Mouse (Mus musculus) hindbrain, embryonic 13.5 days (tissue): ENCODE data around the gene Frmd8. TPM values are rescaled to one million over a fixed set of nuclear protein-coding genes. Genes with fewer than 3 reads are reported as not detected.

ENCODE experiments used
- ATAC-seq: fragments of 200-750 bp; cut with Nextera tagmentation; 2 replicates; pipeline ENCODE4 v1.8.0; 2017; ENCODE audit warnings: moderate TSS enrichment; ENCODE audit not compliant: low FRiP score
- H3K27ac ChIP-seq: fragments of 300-500 bp; sonication (generic); 2 replicates; pipeline ENCODE4 v1.5.1; 2015; ENCODE audit warnings: inconsistent platforms, mild to moderate bottlenecking, moderate library complexity
- H3K27me3 ChIP-seq: fragments of 300-500 bp; sonication (generic); 2 replicates; pipeline ENCODE4 v1.6.1; 2015; ENCODE audit warnings: mild to moderate bottlenecking, inconsistent platforms
- H3K36me3 ChIP-seq: fragments of 300-500 bp; sonication (generic); 2 replicates; pipeline ENCODE4 v1.6.1; 2015; ENCODE audit warnings: mild to moderate bottlenecking, inconsistent platforms
- H3K4me1 ChIP-seq: fragments of 300-500 bp; sonication (generic); replicated peaks from 2 replicates; pipeline ENCODE4 v1.6.1; 2015; ENCODE audit warnings: inconsistent platforms
- H3K4me2 ChIP-seq: fragments of 300-500 bp; sonication (generic); 2 replicates; pipeline ENCODE4 v1.6.1; 2015; ENCODE audit warnings: inconsistent platforms, mild to moderate bottlenecking, moderate library complexity
- H3K4me3 ChIP-seq: fragments of 300-500 bp; sonication (generic); 2 replicates; pipeline ENCODE4 v1.5.1; 2015; ENCODE audit warnings: mild to moderate bottlenecking, inconsistent platforms
- H3K9ac ChIP-seq: fragments of 300-500 bp; sonication (generic); 2 replicates; pipeline ENCODE4 v1.6.1; 2015; ENCODE audit warnings: mild to moderate bottlenecking, inconsistent platforms
- H3K9me3 ChIP-seq: fragments of 300-500 bp; sonication (generic); 2 replicates; pipeline ENCODE4 v1.6.1; 2016; ENCODE audit warnings: inconsistent platforms
- WGBS: fragments of 180-500 bp; shearing (Covaris S2); methylation state at CpG from one replicate; pipeline ENCODE4 v1.1.7; 2015; 5-methylcytosine and 5-hydroxymethylcytosine counted together
- polyA plus RNA-seq: library from polyadenylated mRNA; unstranded; fragments of >200 nt; fragmentation: Nextera tagmentation; extraction: Ambion mirVana; gene quantifications from 2 replicates; pipeline ENCODE4 v1.2.1, GENCODE M21; 2015

The Frmd8 gene
- polyA plus RNA-seq, 1 experiment from 2014 or later, result 19.3 TPM

GRCm38 (mm10) chr19:5811771-5812504 lies 63.1 kb downstream of the Frmd8 start:
- H3K27me3 ChIP-seq, result no peaks in the 10 kb centered on the region
- no peaks in the 10 kb centered on the region for H3K36me3 ChIP-seq
- H3K9me3 ChIP-seq, result no peaks in the 10 kb centered on the region
- H3K27ac ChIP-seq, result peak overlapping the region; percentile 97
- peak; percentile 94 for ATAC-seq
- no peak overlapping the region for H3K4me3 ChIP-seq
- 36% methylated on average over 7 of the region's 7 CpGs for WGBS
- peaks cover 59% of the 10 kb centered on the region for H3K4me1 ChIP-seq
- H3K9ac ChIP-seq, result peak overlapping the region; percentile 43; the same call in 1 of the 2 replicates
- peak overlapping the region; percentile 36 for H3K4me2 ChIP-seq

GRCm38 (mm10) chr19:5810840-5811563 lies 64.1 kb downstream of the Frmd8 start:
- H3K9me3 ChIP-seq, result no peaks in the 10 kb centered on the region
- H3K4me3 ChIP-seq, result no peak overlapping the region
- H3K27ac ChIP-seq, result peak overlapping the region; percentile 97
- no peak overlapping the region; the same call in 1 of the 2 replicates for H3K4me2 ChIP-seq
- H3K4me1 ChIP-seq, result peaks cover 68% of the 10 kb centered on the region
- no peak for ATAC-seq
- peak overlapping the region; percentile 3; the same call in 1 of the 2 replicates for H3K9ac ChIP-seq
- no peaks in the 10 kb centered on the region for H3K36me3 ChIP-seq
- 71% methylated on average over 9 of the region's 9 CpGs for WGBS
- no peaks in the 10 kb centered on the region for H3K27me3 ChIP-seq

- H3K27ac ChIP-seq, result peak overlapping the region; percentile 97
- H3K36me3 ChIP-seq, result no peaks in the 10 kb centered on the region
- H3K4me3 ChIP-seq, result no peak overlapping the region
- ATAC-seq, result no peak
- peak overlapping the region; percentile 3; the same call in 1 of the 2 replicates for H3K9ac ChIP-seq
- H3K4me1 ChIP-seq, result peaks cover 73% of the 10 kb centered on the region
- H3K4me2 ChIP-seq, result no peak overlapping the region
- WGBS, result 43% methylated on average over 11 of the region's 11 CpGs
- H3K9me3 ChIP-seq, result no peaks in the 10 kb centered on the region
- H3K27me3 ChIP-seq, result no peaks in the 10 kb centered on the region
Observed at GRCm38 (mm10) chr19:5810103-5810839, 64.8 kb downstream of the Frmd8 start.

- Histone ChIP-seq H3K4me1 (peaks cover 78% of the 10 kb centered on the region), H3K27ac (peak overlapping the region; percentile 97), H3K9me3 (no peaks in the 10 kb centered on the region), H3K36me3 (no peaks in the 10 kb centered on the region), H3K9ac (no peak overlapping the region), H3K27me3 (no peaks in the 10 kb centered on the region), H3K4me2 (no peak overlapping the region), H3K4me3 (no peak overlapping the region)
- no peak for ATAC-seq
- 55% methylated on average over 7 of the region's 7 CpGs for WGBS
Observed at GRCm38 (mm10) chr19:5809712-5810089, 65.4 kb downstream of the Frmd8 start.

- Histone ChIP-seq H3K9me3 (no peaks in the 10 kb centered on the region), H3K27ac (peak overlapping the region; percentile 97), H3K4me1 (peaks cover 83% of the 10 kb centered on the region), H3K36me3 (no peaks in the 10 kb centered on the region), H3K4me2 (no peak overlapping the region), H3K9ac (no peak overlapping the region), H3K27me3 (no peaks in the 10 kb centered on the region), H3K4me3 (no peak overlapping the region)
- WGBS, result 65% methylated on average over 14 of the region's 14 CpGs
- no peak for ATAC-seq
Observed at GRCm38 (mm10) chr19:5808955-5809711, 65.9 kb downstream of the Frmd8 start.

- Histone ChIP-seq H3K9me3 (no peaks in the 10 kb centered on the region), H3K27me3 (no peaks in the 10 kb centered on the region), H3K4me1 (peaks cover 82% of the 10 kb centered on the region), H3K36me3 (no peaks in the 10 kb centered on the region), H3K4me3 (no peak overlapping the region), H3K27ac (no peak overlapping the region), H3K9ac (no peak overlapping the region), H3K4me2 (no peak overlapping the region)
- 61% methylated on average over 3 of the region's 3 CpGs for WGBS
- no peak for ATAC-seq
Observed at GRCm38 (mm10) chr19:5807740-5808139, 67.3 kb downstream of the Frmd8 start.

GRCm38 (mm10) chr19:5806809-5807205 lies 68.3 kb downstream of the Frmd8 start:
- no peak for ATAC-seq
- Histone ChIP-seq H3K4me2 (no peak overlapping the region), H3K27ac (peak overlapping the region; percentile 83), H3K36me3 (no peaks in the 10 kb centered on the region), H3K27me3 (no peaks in the 10 kb centered on the region), H3K9me3 (no peaks in the 10 kb centered on the region), H3K4me3 (no peak overlapping the region), H3K4me1 (peaks cover 73% of the 10 kb centered on the region), H3K9ac (no peak overlapping the region)
- WGBS, result 14% methylated on average over 6 of the region's 6 CpGs

- ATAC-seq, result no peak
- Histone ChIP-seq H3K27ac (peak overlapping the region; percentile 83), H3K36me3 (no peaks in the 10 kb centered on the region), H3K4me2 (no peak overlapping the region), H3K4me3 (no peak overlapping the region), H3K4me1 (peaks cover 68% of the 10 kb centered on the region), H3K9ac (0 out of 2 replicates have a peak overlapping the region, but pooled peaks have one; percentile 20), H3K27me3 (no peaks in the 10 kb centered on the region), H3K9me3 (no peaks in the 10 kb centered on the region)
- WGBS, result 3% methylated on average over 8 of the region's 8 CpGs
Observed at GRCm38 (mm10) chr19:5806051-5806808, 68.8 kb downstream of the Frmd8 start.

- Histone ChIP-seq H3K4me1 (peaks cover 50% of the 10 kb centered on the region), H3K4me2 (peak overlapping the region; percentile 99), H3K4me3 (peak overlapping the region; percentile 87; the same call in 1 of the 2 replicates), H3K27ac (peak overlapping the region; percentile 100), H3K9me3 (no peaks in the 10 kb centered on the region), H3K36me3 (no peaks in the 10 kb centered on the region), H3K27me3 (no peaks in the 10 kb centered on the region), H3K9ac (peak overlapping the region; percentile 77)
- 37% methylated on average over 8 of the region's 8 CpGs for WGBS
- no peak for ATAC-seq
Observed at GRCm38 (mm10) chr19:5804371-5804899, 70.6 kb downstream of the Frmd8 start.

- Histone ChIP-seq H3K4me1 (peaks cover 46% of the 10 kb centered on the region), H3K9me3 (no peaks in the 10 kb centered on the region), H3K4me3 (peak overlapping the region; percentile 87), H3K36me3 (0 out of 2 replicates have a peak, but pooled peaks cover under 1% of the 10 kb centered on the region), H3K27ac (peak overlapping the region; percentile 100), H3K9ac (peak overlapping the region; percentile 77), H3K4me2 (peak overlapping the region; percentile 99), H3K27me3 (no peaks in the 10 kb centered on the region)
- peak; percentile 13 for ATAC-seq
- WGBS, result 1% methylated on average over 16 of the region's 16 CpGs
Observed at GRCm38 (mm10) chr19:5803881-5804279, 71.2 kb downstream of the Frmd8 start.
